Mouse (Mus musculus): ENCODE data around the gene Rxfp2.

- TF ChIP-seq CTCF (IDR thresholded peaks at IDR 0.05; ENCODE audit: low read depth, low read length) (no peak), GATA2 (IDR thresholded peaks at IDR 0.05; ENCODE audit: borderline replicate concordance, low read depth, low read length) (no peak), TAL1 (conservative IDR thresholded peaks at IDR 0.05; ENCODE audit: low read depth, low read length) (no peak)
Measured at GRCm38 (mm10) chr5:150083190-150083589, 64.7 kb downstream of the Rxfp2 start.

Data from G1E (cell line).